ENCODE assay signal across 8 mouse cellular contexts in genomic region chr15:85581563-85582064, GRCm38 (mm10). TPM values are rescaled to one million over a fixed set of nuclear protein-coding genes. Genes with fewer than 3 reads are reported as not detected.
DNase-seq lines count a peak whose midpoint lies in the region; ATAC-seq lines count a peak whose summit lies in the region.

No protein-coding gene starts in this region.

- no peaks in the 10 kb centered on the region for H3K9me3 ChIP-seq in kidney, embryonic 15.5 days (replicated peaks)
- no peaks in the 10 kb centered on the region for H3K9me3 ChIP-seq in embryonic facial prominence, embryonic 15.5 days (replicated peaks)
- no peaks in the 10 kb centered on the region for H3K9me3 ChIP-seq in neural tube, embryonic 14.5 days (ENCODE audit: control insufficient read depth, low read length)

- DNase-seq in kidney, adult 11 months, result no peak
- peak; percentile 38 to 55 for DNase-seq in kidney, postnatal 4 days
- DNase-seq in testis, postnatal 14 days (ENCODE audit: low spot score), result no peak
- DNase-seq in thymus, postnatal 36 days, result no peak

- peak overlapping the region; percentile 53 for H3K9ac ChIP-seq in kidney, embryonic 15.5 days
- peak overlapping the region; percentile 31 for H3K9ac ChIP-seq in embryonic facial prominence, embryonic 15.5 days
- peak overlapping the region; percentile 67 for H3K9ac ChIP-seq in neural tube, embryonic 14.5 days (replicated peaks; ENCODE audit: low read depth, low read length)

- peak overlapping the region; percentile 59 for H3K4me3 ChIP-seq in kidney, embryonic 15.5 days (replicated peaks)
- peak overlapping the region; percentile 50 for H3K4me3 ChIP-seq in embryonic facial prominence, embryonic 15.5 days (replicated peaks)
- H3K4me3 ChIP-seq in neural tube, embryonic 14.5 days (ENCODE audit: low read depth, low read length), result peak overlapping the region; percentile 64

- H3K4me1 ChIP-seq in kidney, embryonic 15.5 days, result peaks cover 44% of the 10 kb centered on the region
- H3K4me1 ChIP-seq in embryonic facial prominence, embryonic 15.5 days, result peaks cover 46% of the 10 kb centered on the region
- peaks cover 28% of the 10 kb centered on the region for H3K4me1 ChIP-seq in neural tube, embryonic 14.5 days (ENCODE audit: control insufficient read depth, insufficient read depth, low read length)

- no peak for ATAC-seq in kidney, embryonic 15.5 days (replicated peaks; ENCODE audit: low FRiP score)
- peak; percentile 25; the same call in 1 of the 2 replicates for ATAC-seq in embryonic facial prominence, embryonic 15.5 days (ENCODE audit: insufficient number of reproducible peaks, low FRiP score, low TSS enrichment, low read depth)
- no peak for ATAC-seq in neural tube, embryonic 14.5 days (ENCODE audit: low read depth)
- ATAC-seq in megakaryocyte-erythroid progenitor cell, adult 5-6 weeks (replicated peaks; ENCODE audit: low FRiP score, low TSS enrichment, poor library complexity, severe bottlenecking), result no peak

- peaks cover 92% of the 10 kb centered on the region for H3K27me3 ChIP-seq in kidney, embryonic 15.5 days
- peaks cover 92% of the 10 kb centered on the region for H3K27me3 ChIP-seq in embryonic facial prominence, embryonic 15.5 days
- peaks cover 30% of the 10 kb centered on the region for H3K27me3 ChIP-seq in neural tube, embryonic 14.5 days (ENCODE audit: control insufficient read depth, insufficient read depth, low read length)

- under 1% methylated on average over 59 of the region's 67 CpGs for WGBS in kidney, embryonic 15.5 days
- WGBS in embryonic facial prominence, embryonic 15.5 days, result under 1% methylated on average over 60 of the region's 67 CpGs
- 0% methylated on average over 33 of the region's 67 CpGs for WGBS in neural tube, embryonic 14.5 days

- peak overlapping the region; percentile 94 for H3K4me2 ChIP-seq in kidney, embryonic 15.5 days
- H3K4me2 ChIP-seq in embryonic facial prominence, embryonic 15.5 days (replicated peaks), result peak overlapping the region; percentile 86
- H3K4me2 ChIP-seq in neural tube, embryonic 14.5 days (ENCODE audit: low read depth, low read length), result peak overlapping the region; percentile 100

- H3K27ac ChIP-seq in kidney, embryonic 15.5 days, result peak overlapping the region; percentile 51
- H3K27ac ChIP-seq in embryonic facial prominence, embryonic 15.5 days (replicated peaks), result peak overlapping the region; percentile 63
- H3K27ac ChIP-seq in neural tube, embryonic 14.5 days (ENCODE audit: low read depth, low read length), result peak overlapping the region; percentile 28; the same call in 1 of the 2 replicates

- H3K36me3 ChIP-seq in kidney, embryonic 15.5 days, result no peaks in the 10 kb centered on the region
- H3K36me3 ChIP-seq in embryonic facial prominence, embryonic 15.5 days, result no peaks in the 10 kb centered on the region
- H3K36me3 ChIP-seq in neural tube, embryonic 14.5 days (ENCODE audit: control insufficient read depth, insufficient read depth, low read length), result no peaks in the 10 kb centered on the region

RNA-seq across cellular contexts. Expression of gene Wnt7b, which starts 0.7 kb away (rescaled TPM):
- 16.3 and 16.8 TPM in 2 replicates for polyA plus RNA-seq in kidney, embryonic 15.5 days (2015; fragmentation: Nextera tagmentation; extraction: Ambion mirVana)
- 36.0 and 40.9 TPM in 2 replicates for polyA plus RNA-seq in embryonic facial prominence, embryonic 15.5 days (2015; fragmentation: Nextera tagmentation; extraction: Ambion mirVana)
- 17.3 and 25.0 TPM in 2 replicates for polyA plus RNA-seq in neural tube, embryonic 14.5 days (2014; fragmentation: Nextera tagmentation; extraction: Ambion mirVana)
- total RNA-seq in megakaryocyte-erythroid progenitor cell, adult 5-6 weeks (2014; fragmentation: Nextera tagmentation), result not detected in 2 replicates
- not detected in 2 replicates for total RNA-seq in megakaryocyte-erythroid progenitor cell, adult 5-6 weeks (2017)

Comparison
In these comparisons a context has a peak if more than half of its experiments do, and no peak if none do; other contexts are left out.
1. DNase-seq: peak in kidney, postnatal 4 days (2 of 2); none in kidney, adult 11 months (single experiment), testis, postnatal 14 days (single experiment) and thymus, postnatal 36 days (0 of 2).
2. Peak in every context shown above with its lines, with median percentiles within 50 percentile points of each other: H3K27ac ChIP-seq, H3K4me2 ChIP-seq, H3K4me3 ChIP-seq and H3K9ac ChIP-seq.